8 mouse cellular contexts compared by ENCODE assay signal in genomic region chr6:145275586-145276219, GRCm38 (mm10). TPM values are rescaled to one million over a fixed set of nuclear protein-coding genes. Genes with fewer than 3 reads are reported as not detected.
DNase-seq lines count a peak whose midpoint lies in the region; ATAC-seq and TF ChIP-seq lines count a peak whose summit lies in the region.

No protein-coding gene starts in this region.

- intact Hi-C loops in heart, postnatal 10 days (cut with DNase I): no loop called here

- H3K4me2 ChIP-seq in heart, embryonic 11.5 days: peak overlapping the region; percentile 56
- H3K4me2 ChIP-seq in hindbrain, embryonic 11.5 days (replicated peaks; ENCODE audit: low read depth, low read length): peak overlapping the region; percentile 38
- peak overlapping the region; percentile 34 for H3K4me2 ChIP-seq in midbrain, embryonic 11.5 days

- WGBS in heart, embryonic 11.5 days (ENCODE audit: insufficient replicate concordance): 45% methylated on average over 6 of the region's 6 CpGs
- 50% methylated on average over 6 of the region's 6 CpGs for WGBS in hindbrain, embryonic 11.5 days
- WGBS in midbrain, embryonic 11.5 days: 51% methylated on average over 6 of the region's 6 CpGs

- H3K4me3 ChIP-seq in heart, embryonic 11.5 days (ENCODE audit: low read depth, low read length): peak overlapping the region; percentile 20
- H3K4me3 ChIP-seq in ES-E14 (ENCODE audit: insufficient read depth in 1 of 2, low read depth in 1 of 2, low read length in 2 of 2, poor library complexity in 1 of 2, severe bottlenecking in 1 of 2): peak overlapping the region in 1 of 2 experiments; percentile 2; a peak in 1 of 4 replicates
- H3K4me3 ChIP-seq in hindbrain, embryonic 11.5 days (ENCODE audit: low read depth, low read length): 0 out of 2 replicates have a peak overlapping the region, but pooled peaks have one; percentile 18
- H3K4me3 ChIP-seq in midbrain, embryonic 11.5 days (ENCODE audit: low read depth, low read length): no peak overlapping the region

- peaks cover 57% of the 10 kb centered on the region for H3K27me3 ChIP-seq in heart, embryonic 11.5 days (ENCODE audit: control insufficient read depth, insufficient read depth, low read length)
- no peaks in the 10 kb centered on the region for H3K27me3 ChIP-seq in hindbrain, embryonic 11.5 days (ENCODE audit: control insufficient read depth, insufficient read depth, low read length)
- no peaks in the 10 kb centered on the region for H3K27me3 ChIP-seq in midbrain, embryonic 11.5 days (ENCODE audit: control insufficient read depth, insufficient read depth, low read length)

- H3K9ac ChIP-seq in heart, embryonic 11.5 days (ENCODE audit: low read depth, low read length): peak overlapping the region; percentile 29; the same call in 1 of the 2 replicates
- no peak overlapping the region for H3K9ac ChIP-seq in ES-E14 (ENCODE audit: insufficient read depth, low read depth, low read length, poor library complexity, severe bottlenecking)
- H3K9ac ChIP-seq in hindbrain, embryonic 11.5 days (ENCODE audit: low read depth, low read length): no peak overlapping the region
- no peak overlapping the region for H3K9ac ChIP-seq in midbrain, embryonic 11.5 days (ENCODE audit: low read length)

- no peak overlapping the region for H3K27ac ChIP-seq in heart, embryonic 11.5 days (ENCODE audit: low read depth, low read length)
- peak overlapping the region; percentile 97 for H3K27ac ChIP-seq in ES-E14 (ENCODE audit: insufficient read depth, low read depth, low read length, poor library complexity, severe bottlenecking)
- H3K27ac ChIP-seq in hindbrain, embryonic 11.5 days (ENCODE audit: low read depth, low read length): no peak overlapping the region
- H3K27ac ChIP-seq in midbrain, embryonic 11.5 days (ENCODE audit: low read depth, low read length): no peak overlapping the region

- no peak for DNase-seq in heart, postnatal 10 days
- DNase-seq in ES-E14 (ENCODE audit: low read depth, low spot score): no peak
- DNase-seq in hindbrain, embryonic 11.5 days (ENCODE audit: low spot score): no peak
- DNase-seq in midbrain, embryonic 11.5 days (ENCODE audit: low spot score, missing footprints): no peak
- DNase-seq in layer of hippocampus, postnatal 25 days (ENCODE audit: extremely low spot score in 1 of 2, low spot score in 1 of 2): no peak
- no peak for DNase-seq in left cerebral cortex, adult 9 months (ENCODE audit: low spot score in 2 of 2)
- no peak for DNase-seq in spleen, postnatal 14 days (ENCODE audit: low spot score in 2 of 2)

- no peaks in the 10 kb centered on the region for H3K9me3 ChIP-seq in heart, embryonic 11.5 days (replicated peaks; ENCODE audit: control insufficient read depth, low read length)
- H3K9me3 ChIP-seq in ES-E14 (ENCODE audit: control insufficient read depth, insufficient read depth, low read depth, low read length): no peaks in the 10 kb centered on the region
- H3K9me3 ChIP-seq in hindbrain, embryonic 11.5 days (ENCODE audit: control insufficient read depth, low read length): no peaks in the 10 kb centered on the region
- no peaks in the 10 kb centered on the region for H3K9me3 ChIP-seq in midbrain, embryonic 11.5 days (ENCODE audit: control insufficient read depth, low read length)

- no peak for ATAC-seq in heart, embryonic 11.5 days (replicated peaks; ENCODE audit: insufficient number of reproducible peaks, low FRiP score, low TSS enrichment)
- ATAC-seq in hindbrain, embryonic 11.5 days (ENCODE audit: low FRiP score): no peak
- ATAC-seq in midbrain, embryonic 11.5 days (ENCODE audit: low FRiP score): no peak

- in situ Hi-C loops in ES-E14 (cut with MboI; ENCODE audit: low sequenced_read_pairs in 2 of 2, unreplicated experiment in 2 of 2): no loop called here

- no peaks in the 10 kb centered on the region for H3K36me3 ChIP-seq in heart, embryonic 11.5 days (ENCODE audit: control insufficient read depth, insufficient read depth, low read length)
- H3K36me3 ChIP-seq in ES-E14 (ENCODE audit: control insufficient read depth, insufficient read depth, low read length, poor library complexity, severe bottlenecking): no peaks in the 10 kb centered on the region; the same call in 1 of the 2 replicates
- H3K36me3 ChIP-seq in hindbrain, embryonic 11.5 days (ENCODE audit: control insufficient read depth, insufficient read depth, low read length): no peaks in the 10 kb centered on the region
- H3K36me3 ChIP-seq in midbrain, embryonic 11.5 days (ENCODE audit: control insufficient read depth, insufficient read depth, low read length): no peaks in the 10 kb centered on the region

- H3K4me1 ChIP-seq in heart, embryonic 11.5 days (ENCODE audit: control insufficient read depth, insufficient read depth, low read length): no peaks in the 10 kb centered on the region
- peaks cover 14 to 38% of the 10 kb centered on the region in 2 experiments for H3K4me1 ChIP-seq in ES-E14 (ENCODE audit: control insufficient read depth in 2 of 2, insufficient read depth in 2 of 2, low read length in 2 of 2, poor library complexity in 1 of 2)
- H3K4me1 ChIP-seq in hindbrain, embryonic 11.5 days (replicated peaks; ENCODE audit: control insufficient read depth, insufficient read depth, low read length): 0 out of 2 replicates have a peak, but pooled peaks cover 3% of the 10 kb centered on the region
- peaks cover 6% of the 10 kb centered on the region; the same call in 1 of the 2 replicates for H3K4me1 ChIP-seq in midbrain, embryonic 11.5 days (ENCODE audit: control insufficient read depth, insufficient read depth, low read length)

TF ChIP-seq in ES-E14, 5 proteins besides CTCF, POLR2A, EP300 and RAD21:
- no peak for TF ChIP-seq CHD2 (IDR thresholded peaks at IDR 0.05; ENCODE audit: low read depth, low read length)
- TF ChIP-seq HCFC1 (IDR thresholded peaks at IDR 0.05; ENCODE audit: borderline replicate concordance, insufficient read depth, low read length): no peak
- no peak for TF ChIP-seq MAFK (IDR thresholded peaks at IDR 0.05; ENCODE audit: insufficient read depth, low read depth, low read length)
- no peak for TF ChIP-seq ZC3H11A (IDR thresholded peaks at IDR 0.05; ENCODE audit: borderline replicate concordance, low read depth, low read length)
- TF ChIP-seq ZNF384 (IDR thresholded peaks at IDR 0.05; ENCODE audit: low read depth, low read length): peak; percentile 77

RNA-seq across cellular contexts. Expression of gene Kras, which starts 25.7 kb away (rescaled TPM):
- 54.9 and 69.5 TPM in 2 replicates for polyA plus RNA-seq in heart, embryonic 11.5 days (2014; fragmentation: Nextera tagmentation; extraction: Ambion mirVana)
- total RNA-seq in heart, postnatal 10 days (2021): 10 to 100 TPM; 45.9 to 48.4 TPM
- 29.3 and 32.0 TPM in 2 replicates for total RNA-seq in ES-E14 (2012; rRNA removed)
- polyA plus RNA-seq in hindbrain, embryonic 11.5 days (2014; fragmentation: Nextera tagmentation; extraction: Ambion mirVana): 125 and 129 TPM in 2 replicates
- 129 and 133 TPM in 2 replicates for polyA plus RNA-seq in midbrain, embryonic 11.5 days (2014; fragmentation: Nextera tagmentation; extraction: Ambion mirVana)
- total RNA-seq in layer of hippocampus, postnatal 25 days (2021): 10 to 100 TPM; 75.0 to 75.6 TPM
